Mouse (Mus musculus) midbrain, postnatal 0 days (tissue): ENCODE results near the gene Ydjc. TPM values are rescaled to one million over a fixed set of nuclear protein-coding genes. Genes with fewer than 3 reads are reported as not detected.

Experiments
- ATAC-seq: fragments of 200-750 bp; cut with Nextera tagmentation; 2 replicates; pipeline ENCODE4 v1.8.0; 2017; ENCODE audit warnings: moderate number of reproducible peaks, mild to moderate bottlenecking, moderate TSS enrichment, moderate library complexity; ENCODE audit not compliant: low FRiP score
- DNase-seq: peaks from one replicate; pipeline ENCODE4 v3.0.0-alpha.2; 2015; ENCODE audit warnings: low spot score
- H3K27ac ChIP-seq: fragments of 300-500 bp; sonication (generic); 2 replicates; pipeline ENCODE4 v1.5.1; 2014; ENCODE audit warnings: low read depth, mild to moderate bottlenecking, low read length, mixed read lengths
- H3K27me3 ChIP-seq: fragments of 300-500 bp; sonication (generic); 2 replicates; pipeline ENCODE4 v1.6.1; 2014; ENCODE audit warnings: low read length, control low read depth, mixed read lengths; ENCODE audit not compliant: insufficient read depth
- H3K36me3 ChIP-seq: fragments of 300-500 bp; sonication (generic); 2 replicates; pipeline ENCODE4 v1.6.1; 2014; ENCODE audit warnings: low read length, control low read depth, mixed read lengths; ENCODE audit not compliant: insufficient read depth
- H3K4me1 ChIP-seq: fragments of 300-500 bp; sonication (generic); 2 replicates; pipeline ENCODE4 v1.6.1; 2014; ENCODE audit warnings: mild to moderate bottlenecking, control low read depth, antibody characterized with exemption, low read length, mixed read lengths; ENCODE audit not compliant: insufficient read depth
- H3K4me2 ChIP-seq: fragments of 300-500 bp; sonication (generic); 2 replicates; pipeline ENCODE4 v1.6.1; 2014; ENCODE audit warnings: low read depth, mild to moderate bottlenecking, low read length, mixed read lengths; ENCODE audit not compliant: poor library complexity, severe bottlenecking
- H3K4me3 ChIP-seq: fragments of 300-500 bp; sonication (generic); 2 replicates; pipeline ENCODE4 v1.5.1; 2014; ENCODE audit warnings: low read depth, mild to moderate bottlenecking, low read length, moderate library complexity
- H3K9ac ChIP-seq: fragments of 300-500 bp; sonication (generic); replicated peaks from 2 replicates; pipeline ENCODE4 v1.6.1; 2014; ENCODE audit warnings: mild to moderate bottlenecking, low read length, moderate library complexity, mixed read lengths; ENCODE audit not compliant: poor library complexity, severe bottlenecking
- H3K9me3 ChIP-seq: fragments of 300-500 bp; sonication (generic); 2 replicates; pipeline ENCODE4 v1.6.1; 2016; ENCODE audit warnings: low read length, control low read depth
- CTCF ChIP-seq: IDR thresholded peaks from 2 replicates; pipeline ENCODE4 v1.5.1; 2016; ENCODE audit warnings: antibody characterized with exemption, mild to moderate bottlenecking
- WGBS: fragments of 180-500 bp; shearing (Covaris S2); extraction: QIAGEN DNeasy Blood & Tissue Kit; methylation state at CpG from one replicate; pipeline ENCODE4 v1.1.7; 2014; 5-methylcytosine and 5-hydroxymethylcytosine counted together
- microRNA counts: library from miRNA; unstranded; fragments of <30 nt; microRNA quantifications from one replicate; lab custom pipeline; 2015
- microRNA-seq: library from miRNA; unstranded; fragments of <30 nt; microRNA quantifications from one replicate; pipeline ENCODE4, GENCODE M21; 2016; ENCODE audit warnings: borderline number of aligned reads
- polyA plus RNA-seq: library from polyadenylated mRNA; unstranded; fragments of >200 nt; fragmentation: Nextera tagmentation; extraction: Ambion mirVana; gene quantifications from 2 replicates; pipeline ENCODE4 v1.2.1, GENCODE M21; 2015
- total RNA-seq: library from RNA; depleted of rRNA; stranded (reverse); fragments of >200 nt; gene quantifications from 2 replicates; pipeline ENCODE4 v1.2.3, GENCODE M21; 2014; rRNA removed

The Ydjc gene
- total and polyA plus RNA-seq, 2 experiments from 2014 or later = 48.9 to 60.3 TPM

GRCm38 (mm10) chr16:17201977-17202376 lies 57.6 kb downstream of the Ydjc start:
- Histone ChIP-seq H3K4me2 (no peak overlapping the region), H3K36me3 (no peaks in the 10 kb centered on the region), H3K4me1 (peaks cover 5% of the 10 kb centered on the region; the same call in 1 of the 2 replicates), H3K9me3 (no peaks in the 10 kb centered on the region), H3K9ac (no peak overlapping the region), H3K27me3 (no peaks in the 10 kb centered on the region), H3K4me3 (no peak overlapping the region), H3K27ac (no peak overlapping the region)
- TF ChIP-seq CTCF = peak; percentile 71
- peak; percentile 70 for ATAC-seq
- 49% methylated on average over 2 of the region's 2 CpGs for WGBS
- peak; percentile 55 for DNase-seq

- H3K27ac ChIP-seq = peak within 1 kb of the TSS; percentile 80
- no peak for DNase-seq
- TF ChIP-seq CTCF = no peak
- no peaks in the 10 kb centered on the region for H3K36me3 ChIP-seq
- peak within 1 kb of the TSS; percentile 99; the same call in 1 of the 2 replicates for H3K9ac ChIP-seq
- ATAC-seq = no peak
- H3K4me1 ChIP-seq = peaks cover 5% of the 10 kb centered on the region; the same call in 1 of the 2 replicates
- no peaks in the 10 kb centered on the region for H3K9me3 ChIP-seq
- no peaks in the 10 kb centered on the region for H3K27me3 ChIP-seq
- H3K4me2 ChIP-seq = peak within 1 kb of the TSS; percentile 81
- WGBS = 85% methylated on average over 1 of the region's 1 CpGs
- H3K4me3 ChIP-seq = peak within 1 kb of the TSS; percentile 99
Observed at GRCm38 (mm10) chr16:17202549-17202948, 58.1 kb downstream of the Ydjc start, which contains the start of gene Ube2l3. Ube2l3 (minus strand) TSS chr16:17202649.

GRCm38 (mm10) chr16:17204990-17205389 lies 60.6 kb downstream of the Ydjc start:
- Histone ChIP-seq H3K4me3 (no peak overlapping the region), H3K9me3 (no peaks in the 10 kb centered on the region), H3K4me1 (peaks cover 5% of the 10 kb centered on the region; the same call in 1 of the 2 replicates), H3K27me3 (no peaks in the 10 kb centered on the region), H3K27ac (no peak overlapping the region), H3K36me3 (no peaks in the 10 kb centered on the region), H3K9ac (no peak overlapping the region), H3K4me2 (no peak overlapping the region)
- ATAC-seq (no peak), DNase-seq (peak; percentile 46)
- WGBS = 4% methylated on average over 6 of the region's 6 CpGs
- TF ChIP-seq CTCF = peak; percentile 79

- DNase-seq (peak; percentile 95), ATAC-seq (peak; percentile 80)
- peak within 1 kb of the TSS; percentile 74 for H3K9ac ChIP-seq
- H3K9me3 ChIP-seq = no peaks in the 10 kb centered on the region
- TF ChIP-seq CTCF = peak; percentile 88
- H3K27ac ChIP-seq = peak within 1 kb of the TSS; percentile 85
- under 1% methylated on average over 79 of the region's 85 CpGs for WGBS
- H3K36me3 ChIP-seq = no peaks in the 10 kb centered on the region
- peak within 1 kb of the TSS; percentile 96 for H3K4me2 ChIP-seq
- H3K27me3 ChIP-seq = no peaks in the 10 kb centered on the region
- H3K4me3 ChIP-seq = peak within 1 kb of the TSS; percentile 69
- 0 out of 2 replicates have a peak, but pooled peaks cover 4% of the 10 kb centered on the region for H3K4me1 ChIP-seq
Observed at GRCm38 (mm10) chr16:17208389-17209361, 64.3 kb downstream of the Ydjc start, which contains the start of gene Rimbp3. Rimbp3 (plus strand) TSS chr16:17208603.

GRCm38 (mm10) chr16:17209404-17209960 lies 65.1 kb downstream of the Ydjc start:
- no peak for TF ChIP-seq CTCF
- Histone ChIP-seq H3K9me3 (no peaks in the 10 kb centered on the region), H3K4me3 (peak overlapping the region; percentile 69), H3K4me2 (peak overlapping the region; percentile 96), H3K9ac (peak overlapping the region; percentile 74), H3K4me1 (0 out of 2 replicates have a peak, but pooled peaks cover 4% of the 10 kb centered on the region), H3K36me3 (no peaks in the 10 kb centered on the region), H3K27me3 (no peaks in the 10 kb centered on the region), H3K27ac (peak overlapping the region; percentile 85)
- peak; percentile 12 for ATAC-seq
- DNase-seq = no peak
- under 1% methylated on average over 37 of the region's 37 CpGs for WGBS

MicroRNAs encoded within 50 kb of the gene (microRNA counts, 519-probe panel; counts per million panel counts)
- 4,354 counts per million, percentile 86 among the panel's probes with 10 or more counts for microRNA mmu-miR-130b (lab: Ali Mortazavi, UCI)
- microRNA mmu-miR-301b (lab: Ali Mortazavi, UCI) = 1,627 counts per million, percentile 61 among the panel's probes with 10 or more counts

Small RNA genes lying within 50 kb of the gene (microRNA-seq; reads per million reads assigned to microRNA genes)
- gene Mir130b = 2,823 reads per million, percentile 83 among the genes with 10 or more reads in this experiment
- 132 reads per million, percentile 49 among the genes with 10 or more reads in this experiment for gene Mir301b

Other genes starting within 250 kb of the Ydjc start
- 30.0 and 33.0 TPM in 2 replicates for gene Ppm1f, start 248.2 kb upstream of the Ydjc start, total RNA-seq
- gene Ppm1f, start 248.2 kb upstream of the Ydjc start, polyA plus RNA-seq = 12.4 and 13.7 TPM in 2 replicates
- gene Mapk1, start 161.2 kb upstream of the Ydjc start, total RNA-seq = 210 and 229 TPM in 2 replicates
- gene Mapk1, start 161.2 kb upstream of the Ydjc start, polyA plus RNA-seq = 165 and 179 TPM in 2 replicates
- 63.5 and 71.0 TPM in 2 replicates for gene Ypel1, start 74.9 kb upstream of the Ydjc start, total RNA-seq
- gene Ypel1, start 74.9 kb upstream of the Ydjc start, polyA plus RNA-seq = 91.9 and 100 TPM in 2 replicates
- 87.0 and 88.2 TPM in 2 replicates for gene Ppil2, start 33.4 kb upstream of the Ydjc start, total RNA-seq
- gene Ppil2, start 33.4 kb upstream of the Ydjc start, polyA plus RNA-seq = 100 and 108 TPM in 2 replicates
- gene 2610318N02Rik, start 19.5 kb upstream of the Ydjc start, total RNA-seq = 4.3 and 4.5 TPM in 2 replicates
- gene 2610318N02Rik, start 19.5 kb upstream of the Ydjc start, polyA plus RNA-seq = 5.3 and 5.9 TPM in 2 replicates
- gene Sdf2l1, start 12.2 kb upstream of the Ydjc start, total RNA-seq = 8.3 and 18.6 TPM in 2 replicates
- 11.5 and 11.8 TPM in 2 replicates for gene Sdf2l1, start 12.2 kb upstream of the Ydjc start, polyA plus RNA-seq
- gene Ccdc116, start 2.6 kb downstream of the Ydjc start, total RNA-seq = 9.0 and 9.6 TPM in 2 replicates
- gene Ccdc116, start 2.6 kb downstream of the Ydjc start, polyA plus RNA-seq = 4.3 and 4.4 TPM in 2 replicates
- gene Ube2l3, start 58.0 kb downstream of the Ydjc start, total RNA-seq = 108 and 111 TPM in 2 replicates
- gene Ube2l3, start 58.0 kb downstream of the Ydjc start, polyA plus RNA-seq = 300 and 310 TPM in 2 replicates
- gene Rimbp3, start 64.0 kb downstream of the Ydjc start, total RNA-seq = 4.9 and 6.0 TPM in 2 replicates
- 1.4 and 1.7 TPM in 2 replicates for gene Rimbp3, start 64.0 kb downstream of the Ydjc start, polyA plus RNA-seq
- gene Hic2, start 89.0 kb downstream of the Ydjc start, total RNA-seq = 13.8 and 14.6 TPM in 2 replicates
- 4.0 and 5.4 TPM in 2 replicates for gene Hic2, start 89.0 kb downstream of the Ydjc start, polyA plus RNA-seq
- gene Tmem191c, start 131.5 kb downstream of the Ydjc start, total RNA-seq = 79.4 and 80.4 TPM in 2 replicates
- gene Tmem191c, start 131.5 kb downstream of the Ydjc start, polyA plus RNA-seq = 126 and 133 TPM in 2 replicates
- gene Serpind1, start 186.8 kb downstream of the Ydjc start, total RNA-seq = 7.3 and 9.4 TPM in 2 replicates
- 9.4 and 10.0 TPM in 2 replicates for gene Serpind1, start 186.8 kb downstream of the Ydjc start, polyA plus RNA-seq